Mouse (Mus musculus) megakaryocyte, adult 5-6 weeks (primary cell): ENCODE results near the gene Asic5. TPM values are rescaled to one million over a fixed set of nuclear protein-coding genes. Genes with fewer than 3 reads are reported as not detected.

Source experiments
- ATAC-seq: 2 replicates; pipeline ENCODE4 v1.8.0; 2016; ENCODE audit warnings: mild to moderate bottlenecking, inconsistent platforms; ENCODE audit not compliant: poor library complexity, severe bottlenecking
- total RNA-seq, 2 experiments: library from RNA; stranded (forward) in 1 of 2; stranded (reverse) in 1 of 2; fragments of 153-499, 151-499 nt in 1 of 2; fragments of 221-1000, 200-1000 nt in 1 of 2; gene quantifications; 2 replicates each; pipeline versions ENCODE4 v1.2.3 to v1.2.4; 2015 to 2017

Asic5 gene
- total RNA-seq, 2 experiments from 2014 or later, result not detected

GRCm38 (mm10) chr3:82007002-82007401 is 24.9 kb downstream of the Asic5 start:
- no peak for ATAC-seq

DNA sequence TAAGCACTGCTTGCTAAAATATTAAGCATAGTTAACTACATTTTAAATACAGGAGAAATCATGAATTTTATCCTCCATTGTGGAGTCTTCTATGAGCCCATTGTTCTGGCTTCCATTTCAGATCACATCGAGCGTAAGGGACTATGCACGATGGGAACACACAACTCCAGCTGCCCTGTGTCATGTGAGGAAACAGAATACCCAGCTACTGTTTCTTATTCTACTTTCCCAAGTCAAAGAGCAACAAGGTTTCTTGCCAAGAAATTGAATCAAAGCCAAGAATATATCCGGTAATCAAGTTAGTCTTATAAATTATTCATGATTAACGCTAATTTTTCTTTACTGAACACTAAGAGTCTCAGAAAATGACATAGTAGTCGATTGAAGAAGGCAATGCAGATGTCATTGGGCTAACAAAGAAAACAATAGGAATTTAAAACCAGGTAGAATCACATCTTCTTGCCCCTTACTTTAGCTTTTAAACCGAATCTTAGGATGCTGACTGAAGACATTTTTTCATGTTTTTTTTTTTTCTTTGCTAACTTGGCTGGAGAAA is 32.1 kb downstream of the Asic5 start:
- no peak for ATAC-seq

GRCm38 (mm10) chr3:82022421-82022920 is 40.4 kb downstream of the Asic5 start:
- no peak for ATAC-seq

DNA sequence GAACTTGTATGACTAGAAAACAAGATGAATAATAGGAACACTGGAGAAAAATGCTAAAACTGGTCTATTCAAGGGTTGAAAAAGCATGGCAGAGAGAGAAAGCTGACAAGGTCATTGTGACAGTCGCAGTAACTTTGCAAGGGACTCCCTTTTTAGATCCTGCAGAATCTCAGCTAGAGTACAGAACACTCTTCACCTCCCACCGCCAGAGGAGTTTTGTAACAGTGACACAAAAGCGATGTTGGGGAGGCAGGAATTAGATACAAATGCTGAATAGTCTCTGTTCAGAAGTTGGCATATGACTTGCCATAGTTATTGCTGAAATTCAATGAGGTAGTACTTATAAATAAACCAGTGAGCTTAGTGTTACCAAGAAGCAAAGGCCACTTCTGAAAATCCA is 41.0 kb downstream of the Asic5 start:
- ATAC-seq, result no peak

GRCm38 (mm10) chr3:82027286-82027685 is 45.2 kb downstream of the Asic5 start:
- no peak for ATAC-seq

- peak; percentile 83 for ATAC-seq
These were observed 47.1 kb downstream of the Asic5 start for GRCm38 (mm10) chr3:82029229-82029628.

DNA sequence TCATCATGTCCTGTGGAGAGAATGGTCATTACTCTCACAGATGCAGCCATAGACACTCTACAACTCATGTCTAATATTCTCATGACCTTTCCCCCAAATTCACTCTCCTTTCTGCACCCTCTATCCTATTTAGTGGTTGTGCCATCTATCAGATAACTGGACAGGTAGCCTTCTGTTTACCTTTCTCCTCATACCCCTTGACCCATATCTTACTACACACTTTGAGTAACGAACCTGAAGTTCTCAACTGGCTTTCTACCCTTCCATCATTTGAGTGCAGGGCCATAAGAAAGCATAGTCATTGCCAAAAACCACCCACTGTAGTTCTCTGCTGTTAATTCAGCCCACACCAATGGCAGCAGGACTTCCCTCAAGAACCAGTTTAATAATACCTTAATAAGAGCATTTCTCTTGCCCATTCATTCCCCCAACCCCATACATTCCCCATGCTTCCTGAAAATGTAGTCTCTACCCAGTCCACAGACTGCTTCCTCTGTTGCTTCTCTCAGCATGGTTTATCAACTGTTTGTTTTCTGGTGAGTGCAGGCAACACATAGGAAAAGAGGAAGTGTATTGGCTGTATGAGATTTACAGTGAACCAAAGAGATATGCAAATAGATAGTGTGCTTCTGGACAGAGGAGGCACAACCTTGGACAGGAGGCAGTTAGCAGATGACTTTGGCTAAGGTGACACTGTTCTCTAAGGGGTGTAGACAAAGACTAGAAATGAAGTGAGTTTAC is 48.1 kb downstream of the Asic5 start:
- ATAC-seq, result peak; percentile 45; the same call in 1 of the 2 replicates

DNA sequence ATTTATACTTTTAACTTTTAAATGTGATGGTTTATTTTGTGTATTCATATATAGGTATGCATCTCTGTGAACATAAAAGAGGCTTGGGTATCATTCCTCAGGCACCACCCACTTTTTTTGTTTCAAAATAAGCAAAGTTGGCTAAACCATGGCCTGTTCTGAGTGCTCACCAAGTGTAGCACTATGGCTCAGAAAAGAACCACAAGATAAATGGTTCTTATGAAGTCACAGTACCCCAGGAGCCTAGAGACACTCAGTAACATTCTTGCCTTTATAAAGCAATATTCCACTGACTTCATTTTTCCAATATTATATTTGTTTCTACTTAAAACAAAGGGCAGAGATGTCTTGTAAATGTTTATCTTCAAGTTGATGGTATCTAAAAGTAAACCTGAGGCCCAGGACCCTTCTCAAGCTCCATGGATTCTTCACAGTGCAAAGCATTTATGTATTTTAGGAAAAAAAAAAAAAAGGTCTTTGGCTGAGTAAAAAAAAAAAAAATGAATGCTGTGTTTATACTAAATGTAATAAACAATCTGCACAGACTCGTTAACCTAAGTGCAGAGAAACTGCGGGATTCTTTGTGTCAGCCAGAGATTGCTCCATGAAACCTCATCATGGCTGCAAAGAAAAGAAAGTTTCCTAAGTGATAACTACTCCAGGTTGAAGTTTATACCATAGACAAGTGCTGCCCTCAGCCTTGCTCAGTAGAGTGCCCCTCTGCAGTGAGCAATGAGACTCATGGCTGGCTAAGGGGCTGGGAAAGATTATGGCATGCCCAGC is 54.4 kb downstream of the Asic5 start:
- ATAC-seq, result no peak

- ATAC-seq, result no peak
These were observed 61.6 kb downstream of the Asic5 start for GRCm38 (mm10) chr3:82043676-82044075.

DNA sequence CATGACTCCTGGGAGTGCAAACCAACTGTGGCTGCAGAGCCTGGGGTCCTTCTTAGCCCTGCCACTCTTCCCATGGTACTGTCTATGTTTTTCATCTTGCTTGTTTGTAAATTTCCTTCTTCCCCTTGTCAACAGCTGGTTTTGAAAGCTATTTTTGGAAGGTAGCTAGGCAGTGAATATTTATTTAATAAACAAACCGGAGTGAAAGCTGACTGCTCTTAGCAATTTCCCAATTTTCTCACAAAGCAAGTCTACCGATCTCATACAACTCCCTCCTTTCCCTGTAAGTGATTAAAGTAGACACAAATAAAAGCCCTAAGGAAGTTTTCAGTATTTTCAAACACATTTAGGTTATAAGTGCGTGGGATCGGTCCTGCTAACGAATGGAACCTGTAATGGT is 62.8 kb downstream of the Asic5 start:
- no peak for ATAC-seq

GRCm38 (mm10) chr3:82046087-82046486 is 64.0 kb downstream of the Asic5 start:
- no peak for ATAC-seq

GRCm38 (mm10) chr3:82047100-82047753 is 65.1 kb downstream of the Asic5 start:
- ATAC-seq, result no peak

DNA sequence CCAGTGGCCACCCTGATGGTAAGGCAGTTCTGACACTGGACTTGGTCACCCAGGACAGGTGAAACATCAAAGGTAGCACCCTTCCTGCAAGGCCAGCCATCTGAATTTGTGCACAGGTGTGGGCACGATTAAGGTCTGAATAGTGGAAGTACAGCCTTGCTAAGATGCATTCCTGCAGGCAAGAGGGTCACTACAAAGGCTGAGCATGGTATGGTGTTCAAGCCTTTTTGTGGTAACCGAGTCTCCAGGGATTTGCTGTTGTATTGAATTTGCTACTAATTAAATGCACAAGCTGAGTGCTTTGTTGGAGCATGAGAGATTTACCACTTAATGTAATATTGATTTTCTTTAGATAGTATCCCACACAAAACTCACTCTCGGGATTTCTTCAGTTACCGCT is 66.0 kb downstream of the Asic5 start:
- ATAC-seq, result no peak

GRCm38 (mm10) chr3:82048681-82049080 is 66.6 kb downstream of the Asic5 start:
- ATAC-seq, result no peak

GRCm38 (mm10) chr3:82051468-82051867 is 69.4 kb downstream of the Asic5 start:
- no peak for ATAC-seq

GRCm38 (mm10) chr3:82052029-82052428 is 69.9 kb downstream of the Asic5 start:
- no peak for ATAC-seq

DNA sequence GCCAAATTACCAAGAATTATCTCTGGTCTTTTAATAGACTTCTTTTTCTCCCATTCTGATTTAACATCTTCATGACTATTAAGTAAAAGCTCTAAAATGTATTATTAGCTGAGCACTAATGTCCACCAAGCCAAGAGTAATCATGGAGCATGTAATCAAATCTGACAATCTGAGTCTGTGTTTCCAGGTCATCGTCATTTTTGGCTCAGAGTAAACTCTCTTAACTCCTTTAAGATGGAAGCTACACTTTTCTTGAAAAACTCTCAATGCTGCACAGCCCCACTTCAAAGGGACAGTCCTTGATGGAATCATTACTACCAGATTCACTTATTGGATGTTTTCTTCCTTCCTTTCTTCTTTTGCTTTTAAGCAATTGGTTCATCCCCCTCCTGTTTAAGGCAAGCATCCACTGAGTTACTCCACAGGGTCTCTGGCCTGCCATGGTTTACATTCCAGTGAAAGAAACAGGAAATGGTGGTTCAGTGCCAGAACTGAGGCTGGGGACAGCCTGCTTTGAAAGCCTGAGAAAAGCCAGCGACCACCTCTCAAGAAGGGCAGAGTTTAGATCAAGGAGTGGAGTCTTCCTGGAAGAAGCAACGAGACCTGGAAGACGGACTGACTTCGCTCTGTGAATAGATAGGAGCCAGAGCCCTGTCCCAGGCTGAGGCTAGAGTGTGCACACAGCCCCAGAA is 72.3 kb downstream of the Asic5 start:
- no peak for ATAC-seq

DNA sequence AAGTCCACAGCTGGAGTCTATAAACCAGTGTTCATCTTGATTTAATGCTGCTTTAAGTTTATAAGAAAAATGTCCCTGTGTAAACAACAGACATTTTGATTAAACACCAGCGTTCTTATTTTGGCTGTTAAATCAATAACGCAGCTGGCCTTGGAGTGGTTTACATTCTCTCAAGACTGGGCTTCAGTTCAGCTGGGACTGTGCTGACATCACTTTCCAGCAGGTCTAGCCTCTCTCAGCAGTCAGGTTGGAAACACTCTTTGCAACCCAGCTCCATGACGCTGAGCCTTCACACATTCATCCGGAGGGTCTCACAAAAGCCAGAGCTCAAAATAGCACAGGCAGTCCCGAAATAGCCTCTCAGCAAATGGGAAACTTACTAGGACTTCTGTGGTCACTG is 75.1 kb downstream of the Asic5 start:
- no peak for ATAC-seq

GRCm38 (mm10) chr3:82061402-82062180 is 79.5 kb downstream of the Asic5 start:
- no peak for ATAC-seq

GRCm38 (mm10) chr3:82067830-82068229 is 85.7 kb downstream of the Asic5 start:
- ATAC-seq, result no peak
